Mouse (Mus musculus): ENCODE measurements around the gene Ggt6.

Ggt6 gene

DNA sequence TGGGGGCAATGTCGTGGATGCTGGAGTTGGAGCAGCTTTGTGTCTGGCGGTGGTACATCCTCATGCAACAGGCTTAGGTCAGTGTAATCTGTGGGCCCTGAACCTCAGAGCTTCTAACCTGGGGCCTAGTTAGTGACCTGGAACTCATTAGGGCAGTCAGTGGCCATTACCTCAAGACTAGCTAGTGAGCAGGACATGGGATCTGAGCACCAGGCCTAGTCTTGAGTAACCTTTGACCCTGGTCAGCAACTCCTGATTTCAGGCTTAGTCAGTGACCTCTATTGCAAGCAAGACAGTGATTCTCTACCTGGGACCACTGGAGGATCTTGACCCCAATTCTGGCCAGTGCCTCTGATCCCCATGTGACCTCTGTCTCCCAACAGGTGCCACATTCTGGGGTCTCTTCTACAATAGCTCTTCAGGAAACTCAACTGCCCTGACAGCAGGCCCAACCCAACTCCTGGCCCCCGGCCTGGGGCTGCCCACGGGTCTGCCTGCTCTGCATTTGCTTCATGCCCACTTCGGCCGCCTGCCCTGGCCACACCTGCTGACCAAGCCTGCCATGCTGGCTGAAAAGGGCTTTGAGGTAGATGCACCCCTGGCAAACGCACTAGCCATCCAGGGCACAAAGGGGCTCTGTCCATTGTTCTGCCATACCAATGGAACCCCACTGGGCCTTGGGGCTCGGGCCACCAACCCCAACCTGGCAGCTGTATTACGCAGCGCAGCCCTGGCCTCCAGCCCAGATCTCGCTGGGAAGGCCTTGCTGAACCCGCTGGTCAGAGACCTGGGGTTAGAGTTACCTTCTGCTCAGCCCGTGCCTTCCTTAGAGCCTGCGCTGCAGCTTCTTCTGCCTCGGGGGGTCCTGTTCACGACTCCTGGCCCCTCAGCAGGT is 1.7 kb downstream of the Ggt6 start:
- no peak for DNase-seq (ENCODE audit: low spot score in 2 of 2)

DNA sequence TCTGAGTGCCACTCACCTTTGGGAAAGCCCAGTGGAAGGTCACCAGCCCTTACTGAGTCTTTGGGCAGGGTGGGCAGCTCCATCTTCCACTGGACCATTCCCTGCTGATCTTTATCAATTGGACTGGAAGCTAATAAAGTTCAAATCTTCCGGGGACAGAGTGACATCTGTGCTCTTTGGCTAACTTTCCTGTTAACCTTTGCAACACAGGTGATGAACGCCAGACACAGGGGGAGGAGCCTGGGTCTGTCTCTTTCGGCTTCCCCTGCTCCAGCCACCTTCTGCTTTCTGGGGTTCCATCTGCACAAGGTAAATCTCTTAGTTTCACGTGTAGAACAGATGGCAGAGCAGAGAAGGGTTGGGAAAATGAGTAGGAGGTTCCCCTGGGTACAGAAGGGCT is 3.1 kb downstream of the Ggt6 start:
- no peak for DNase-seq (ENCODE audit: low spot score in 2 of 2)

DNA sequence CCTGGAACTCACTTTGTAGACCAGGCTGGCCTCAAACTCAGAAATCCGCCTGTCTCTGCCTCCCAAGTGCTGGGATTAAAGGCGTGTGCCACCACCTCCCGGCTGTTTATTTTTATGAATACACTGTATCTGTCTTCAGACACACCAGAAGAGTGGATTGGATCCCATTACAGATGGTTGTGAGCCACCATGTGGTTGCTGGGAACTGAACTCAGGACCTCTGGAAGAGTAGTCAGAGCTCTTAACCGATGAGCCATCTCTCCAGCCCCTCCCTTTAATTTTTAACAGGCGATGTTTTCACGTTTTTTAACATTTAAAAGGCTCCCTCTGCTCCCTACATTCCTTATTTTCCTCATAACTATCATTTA is 5.3 kb downstream of the Ggt6 start:
- DNase-seq (ENCODE audit: low spot score in 2 of 2): peak in 1 of 2 experiments; percentile 15

DNA sequence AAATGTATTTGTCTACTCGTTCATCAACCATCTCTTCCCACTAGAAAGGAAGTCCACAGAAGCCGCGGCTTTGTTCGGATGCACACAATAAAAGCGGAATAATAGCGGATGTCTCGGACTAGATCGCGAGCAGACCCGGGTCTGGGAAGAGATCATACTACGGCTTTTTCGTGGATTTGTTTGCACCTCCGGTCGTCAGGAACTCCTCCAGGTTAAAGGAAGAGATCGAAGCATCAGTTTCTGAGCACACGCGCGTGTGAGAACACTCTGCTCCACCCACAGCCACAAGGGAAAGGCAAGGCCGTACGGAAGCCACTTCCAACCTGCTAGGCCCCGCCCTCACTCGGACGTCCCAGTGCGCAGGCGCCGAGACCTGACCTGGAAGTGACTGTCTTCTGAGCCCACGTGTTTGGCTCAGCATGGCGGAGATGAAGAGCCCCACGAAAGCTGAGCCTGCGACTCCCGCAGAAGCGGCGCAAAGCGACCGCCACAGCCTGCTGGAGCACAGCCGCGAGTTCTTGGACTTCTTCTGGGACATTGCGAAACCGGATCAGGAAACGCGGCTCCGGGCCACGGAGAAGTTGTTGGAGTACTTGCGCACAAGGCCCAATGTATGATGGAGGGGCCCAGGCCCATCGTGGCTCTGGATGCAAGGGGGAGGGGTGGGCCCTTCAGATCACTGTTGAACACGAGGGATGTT is 5.8 kb downstream of the Ggt6 start, which contains the start of gene Mybbp1a:
Gene Mybbp1a (plus strand): TSS at position 391 of the 700 bp plus-strand sequence.
- peak; percentile 98 to 99 for DNase-seq (ENCODE audit: low spot score in 2 of 2)

DNA sequence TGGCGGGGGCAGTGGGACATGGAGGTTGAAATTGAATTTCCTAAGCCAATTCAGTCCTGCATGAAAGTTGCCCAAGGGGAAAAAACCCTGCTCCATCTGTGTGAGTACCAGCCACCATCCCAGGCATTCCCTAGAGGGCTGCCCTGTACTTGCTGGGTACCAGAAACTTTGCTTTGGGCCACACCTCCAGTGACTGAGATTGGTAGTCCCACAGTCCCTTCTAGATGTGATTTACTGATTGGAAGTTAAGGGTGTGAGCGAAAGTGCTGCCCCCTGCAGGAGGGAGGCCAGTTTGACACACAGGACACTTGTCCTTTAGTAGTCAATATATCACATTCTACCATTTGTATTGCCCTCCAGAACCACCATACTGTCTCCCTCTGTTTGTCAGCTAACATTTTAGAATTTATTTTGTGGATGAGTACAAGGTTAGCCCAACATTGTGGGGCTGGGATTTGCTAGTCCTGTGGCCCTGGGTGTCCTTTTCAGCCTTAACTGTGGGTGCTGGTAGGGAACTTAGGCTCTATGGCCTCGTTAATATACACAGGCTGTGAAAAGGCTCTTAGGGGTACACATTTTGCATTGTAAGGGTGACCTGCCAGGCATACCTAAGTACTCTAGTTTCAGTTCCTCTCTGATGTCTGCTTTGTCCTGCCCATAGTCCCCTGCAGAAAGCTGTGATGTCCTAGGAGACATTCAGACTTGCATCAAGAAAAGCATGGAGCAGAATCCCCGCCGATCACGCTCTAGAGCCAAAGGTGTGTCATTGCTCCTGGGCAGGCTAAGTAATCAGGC is 11.2 kb downstream of the Ggt6 start:
- no peak for DNase-seq (ENCODE audit: low spot score in 2 of 2)

DNA sequence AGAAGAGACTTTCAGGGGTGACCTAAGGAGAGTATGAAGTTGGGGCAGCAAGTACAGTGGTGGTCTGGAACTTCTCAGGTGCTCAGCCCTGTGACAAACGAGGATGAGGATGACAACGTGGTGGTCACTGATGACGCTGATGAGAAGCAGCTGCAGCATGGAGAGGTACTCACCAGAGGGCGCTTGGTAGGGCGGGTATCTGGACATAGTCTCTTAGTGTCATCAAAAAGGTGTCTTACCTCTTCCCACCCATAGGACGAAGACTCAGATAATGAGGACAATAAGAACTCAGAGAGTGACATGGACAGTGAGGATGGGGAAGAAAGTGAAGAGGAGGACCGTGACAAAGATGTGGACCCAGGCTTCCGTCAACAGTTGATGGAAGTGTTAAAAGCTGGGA is 12.1 kb downstream of the Ggt6 start:
- DNase-seq (ENCODE audit: low spot score in 2 of 2): no peak

DNA sequence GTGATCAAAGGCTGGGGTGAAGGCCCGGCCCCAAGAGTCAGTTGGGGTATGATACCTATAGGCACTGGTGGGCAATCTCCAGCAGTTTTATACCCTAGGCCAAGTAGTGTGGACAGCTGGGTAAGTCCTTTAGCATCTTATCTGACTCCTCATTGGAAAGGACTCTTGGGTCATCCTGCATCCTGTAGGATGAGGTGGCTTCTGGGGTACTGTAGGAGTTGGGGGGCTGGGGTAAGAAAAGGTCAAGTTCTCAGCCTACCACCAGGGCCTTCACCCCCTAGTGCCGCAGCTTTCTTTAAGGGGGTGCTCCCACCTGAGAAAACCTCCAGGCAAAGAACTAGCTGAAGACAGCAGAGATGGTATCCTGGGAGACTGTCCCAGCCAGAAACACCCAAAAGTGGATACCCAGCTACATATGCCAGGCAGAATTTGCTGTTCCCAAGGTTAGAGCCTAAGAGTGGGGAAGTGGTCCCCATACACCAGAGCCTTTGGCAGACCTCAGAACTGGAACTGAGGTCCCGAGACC is 16.9 kb downstream of the Ggt6 start:
- DNase-seq (ENCODE audit: low spot score in 2 of 2): no peak

DNA sequence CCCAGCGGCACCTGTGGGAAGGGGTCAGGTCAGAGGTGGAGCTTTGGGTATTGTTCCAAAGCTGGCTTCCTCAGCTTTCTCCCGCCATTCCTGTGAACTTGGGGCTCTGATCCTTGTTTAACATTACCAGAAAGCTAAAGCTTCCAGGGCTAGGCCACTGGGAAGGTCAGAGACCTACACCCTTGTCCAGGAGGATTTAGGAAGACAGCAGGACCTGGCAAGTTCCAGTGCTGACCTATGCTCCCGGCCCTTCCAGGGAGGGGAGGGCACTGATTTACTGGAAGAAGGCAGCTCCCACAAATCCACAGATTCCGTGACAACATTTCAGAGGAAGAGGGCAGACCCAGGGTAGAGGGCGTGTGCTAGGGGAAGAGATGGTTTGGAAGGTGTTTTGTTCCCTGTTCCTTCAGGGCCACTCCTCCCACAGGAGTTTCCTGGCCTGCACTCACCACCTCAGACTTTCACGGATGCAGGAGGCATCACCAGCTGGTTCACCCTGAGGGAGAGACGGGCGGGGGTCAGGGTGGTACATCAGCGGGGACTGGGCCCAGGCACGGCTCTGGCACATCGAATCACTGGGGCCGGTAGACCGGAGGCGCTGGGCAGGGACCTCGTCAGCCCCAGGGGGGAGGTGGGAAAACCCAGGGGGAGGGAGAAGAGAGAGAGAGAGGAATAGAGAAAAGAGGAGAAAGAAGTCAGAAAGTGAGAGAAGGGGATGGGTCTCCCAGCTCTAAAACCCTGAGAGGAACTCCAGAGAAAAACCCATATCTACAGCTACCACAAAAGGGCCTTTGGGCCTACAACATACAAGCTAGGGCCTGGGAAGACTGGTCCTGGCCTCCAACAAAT is 18.0 kb downstream of the Ggt6 start:
- DNase-seq (ENCODE audit: low spot score in 2 of 2): no peak

DNA sequence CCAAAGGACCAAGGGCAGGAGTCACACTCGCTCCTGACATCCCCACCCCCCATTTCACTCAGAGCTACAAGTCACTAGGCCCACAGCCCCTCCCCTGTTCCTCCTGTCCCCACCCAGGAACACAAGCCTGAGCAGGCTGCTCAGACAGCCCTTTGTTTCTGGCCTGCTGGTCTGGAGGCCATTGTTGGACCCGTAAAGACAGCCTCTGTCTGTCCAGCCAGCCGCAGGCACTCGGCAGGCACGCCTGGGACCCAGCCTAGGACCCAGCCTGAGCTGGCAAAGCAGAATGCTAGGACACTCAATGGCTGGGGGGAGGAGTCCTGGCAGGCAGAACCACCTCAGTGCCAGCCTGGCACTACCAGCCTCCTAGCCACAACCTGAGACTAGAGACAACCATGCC is 20.4 kb downstream of the Ggt6 start:
- no peak for DNase-seq (ENCODE audit: low spot score in 2 of 2)

DNA sequence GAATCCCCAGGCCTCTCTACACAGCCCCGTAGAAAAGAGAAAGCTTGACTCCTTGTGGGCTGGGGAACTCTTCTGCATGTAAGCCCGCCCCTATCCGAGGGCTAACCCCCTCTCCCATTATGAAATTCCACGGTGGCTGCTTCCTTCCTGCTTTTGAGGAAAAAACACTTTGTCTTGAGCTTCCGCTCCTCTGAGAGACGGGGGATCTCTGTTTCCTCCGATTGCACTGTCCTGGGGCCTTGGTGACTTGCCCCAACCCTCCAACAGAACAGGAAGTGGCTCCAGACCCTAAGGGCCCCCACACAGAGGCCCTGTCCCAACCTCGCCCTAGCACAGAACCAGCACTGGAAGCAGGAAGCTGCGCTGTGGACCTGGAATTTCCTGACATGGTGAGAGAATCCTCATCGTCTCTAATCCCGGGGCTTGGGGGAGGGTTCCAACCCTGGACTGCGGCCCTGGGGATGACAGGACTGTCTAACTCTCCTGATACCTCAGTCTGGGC is 22.7 kb downstream of the Ggt6 start:
- DNase-seq (ENCODE audit: low spot score in 2 of 2): no peak

DNA sequence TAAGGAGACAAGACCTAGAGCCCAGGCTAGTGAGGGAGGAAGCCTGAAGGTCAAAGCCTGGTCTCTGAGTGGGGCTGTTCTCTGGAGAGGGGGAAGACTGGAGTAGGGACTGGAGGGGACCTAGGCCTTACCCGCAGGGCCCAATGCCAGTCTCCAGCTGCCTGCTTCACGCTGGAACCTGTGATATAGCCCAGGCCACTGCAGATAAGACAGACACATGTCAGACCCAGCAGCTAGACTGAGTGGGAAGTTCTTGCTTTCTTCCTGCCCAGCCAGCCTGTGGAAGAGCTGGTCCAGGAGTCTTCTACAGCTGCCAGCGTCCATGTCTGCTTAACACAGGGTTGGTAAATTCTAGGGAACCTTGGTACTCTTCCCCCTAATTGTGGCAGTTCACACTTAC is 23.2 kb downstream of the Ggt6 start:
- DNase-seq (ENCODE audit: low spot score in 2 of 2): no peak

DNA sequence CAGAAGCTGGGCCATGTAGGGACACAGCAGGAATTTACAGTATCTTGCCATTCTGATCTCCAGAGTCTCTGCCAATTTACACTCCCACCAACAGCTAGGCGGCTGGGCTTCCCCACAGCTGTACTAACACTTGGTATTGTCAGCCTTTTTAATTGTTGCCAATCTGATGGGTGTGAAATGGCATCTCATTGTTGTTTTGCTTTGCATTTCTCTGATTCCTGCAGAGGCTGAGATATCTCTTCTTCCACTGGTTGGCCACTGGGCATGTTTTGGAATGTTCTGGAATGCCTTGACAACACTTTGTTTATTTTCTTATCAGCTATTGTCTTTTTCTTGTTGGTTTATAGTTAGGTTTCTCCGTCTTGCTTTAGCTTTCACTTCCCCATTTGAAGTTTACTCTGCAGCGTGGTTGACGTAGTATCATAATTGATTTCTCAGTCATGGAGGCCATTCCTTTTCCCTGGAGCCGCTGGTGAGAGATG is 26.2 kb downstream of the Ggt6 start:
- DNase-seq (ENCODE audit: low spot score in 2 of 2): no peak

DNA sequence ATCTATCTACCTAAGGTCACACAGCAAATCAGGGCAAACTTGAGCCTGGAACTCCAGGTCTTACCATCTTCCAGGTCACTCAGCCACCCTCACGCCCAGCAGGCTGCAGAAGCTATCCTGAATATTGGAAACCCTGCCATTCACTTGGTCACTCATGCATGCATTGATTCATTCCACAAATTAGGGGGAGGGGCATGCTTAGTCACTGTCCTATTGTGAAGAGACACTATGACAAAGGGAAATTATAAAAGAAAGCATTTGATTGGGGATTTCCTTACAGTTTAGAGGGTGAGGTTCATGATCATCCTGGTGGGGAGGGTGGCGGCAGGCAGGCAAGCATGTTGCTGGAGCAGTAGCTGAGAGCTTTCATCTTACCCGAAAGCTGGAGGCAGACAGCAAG is 29.5 kb downstream of the Ggt6 start:
- no peak for DNase-seq (ENCODE audit: low spot score in 2 of 2)

DNA sequence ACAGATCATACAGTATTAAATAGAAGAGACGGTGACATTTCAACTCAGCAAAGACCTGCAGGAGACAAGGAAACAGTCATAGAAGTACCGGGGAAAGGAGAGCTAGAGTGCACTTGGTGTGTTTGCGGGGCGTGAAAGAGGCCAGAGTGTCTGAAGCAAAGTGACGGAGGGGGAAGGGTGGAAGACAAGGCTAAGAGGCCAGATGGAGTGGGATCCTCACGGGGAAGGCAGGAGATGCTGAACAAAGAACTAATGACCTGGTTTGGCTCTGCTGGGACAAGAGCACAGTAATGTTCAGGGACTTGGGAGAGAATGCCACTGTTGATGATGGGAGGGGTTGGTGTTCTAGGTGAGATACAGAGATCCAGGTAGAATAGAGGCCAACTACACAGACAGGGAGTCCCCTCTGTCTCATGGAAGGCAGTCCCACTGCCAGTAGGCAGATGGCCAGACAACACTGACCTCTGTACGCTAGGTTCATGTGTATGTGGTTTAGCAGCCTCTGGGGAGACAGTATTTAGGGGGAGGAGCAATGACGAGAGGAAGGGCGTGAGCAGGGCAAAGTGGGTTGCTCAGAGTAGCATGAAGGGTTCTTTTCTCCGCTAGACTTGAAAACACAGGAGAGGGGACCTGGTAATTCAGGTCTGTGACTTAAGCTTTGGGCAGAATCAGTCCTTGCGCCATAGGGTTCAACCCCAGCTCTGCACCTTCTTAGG is 30.8 kb downstream of the Ggt6 start:
- DNase-seq (ENCODE audit: low spot score in 2 of 2): no peak

DNA sequence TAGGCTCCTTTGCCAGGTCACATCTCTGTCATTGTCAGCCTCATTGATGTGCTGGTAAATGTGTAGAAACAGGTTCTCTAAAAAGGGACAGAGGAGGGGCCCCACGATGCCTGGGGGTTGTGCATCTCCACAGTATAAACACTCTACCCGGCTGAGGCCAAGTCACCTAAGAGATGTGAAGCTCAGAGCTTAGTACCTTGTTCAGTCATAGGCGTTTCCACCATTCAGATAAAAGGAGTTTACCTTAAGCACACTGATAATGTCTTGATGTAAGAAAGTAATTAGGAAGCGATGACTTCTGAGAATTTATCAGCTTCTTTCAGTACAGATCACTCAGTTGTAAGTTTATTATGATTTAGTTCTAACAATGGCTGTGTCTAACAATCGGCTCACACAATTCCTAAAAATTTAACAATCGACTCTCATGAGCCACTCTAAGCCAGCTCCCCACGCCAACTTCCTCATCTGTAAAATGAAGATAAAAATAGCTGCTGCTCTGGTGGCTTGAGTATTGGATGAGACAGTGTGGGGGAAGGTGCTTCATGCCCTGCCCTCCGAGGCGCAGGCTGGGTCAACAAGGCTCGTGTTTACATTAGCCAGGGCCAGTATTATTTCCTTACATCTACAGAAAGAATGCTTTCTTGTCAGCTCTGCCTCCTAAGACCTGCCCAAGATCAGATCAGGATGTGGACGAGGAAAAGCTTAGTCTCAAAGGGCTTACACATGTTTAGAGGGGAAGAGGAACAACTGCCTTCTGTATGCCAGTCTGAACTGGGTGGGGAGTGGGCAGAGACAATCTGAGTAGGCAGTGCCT is 31.6 kb downstream of the Ggt6 start:
- no peak for DNase-seq (ENCODE audit: low spot score in 2 of 2)

DNA sequence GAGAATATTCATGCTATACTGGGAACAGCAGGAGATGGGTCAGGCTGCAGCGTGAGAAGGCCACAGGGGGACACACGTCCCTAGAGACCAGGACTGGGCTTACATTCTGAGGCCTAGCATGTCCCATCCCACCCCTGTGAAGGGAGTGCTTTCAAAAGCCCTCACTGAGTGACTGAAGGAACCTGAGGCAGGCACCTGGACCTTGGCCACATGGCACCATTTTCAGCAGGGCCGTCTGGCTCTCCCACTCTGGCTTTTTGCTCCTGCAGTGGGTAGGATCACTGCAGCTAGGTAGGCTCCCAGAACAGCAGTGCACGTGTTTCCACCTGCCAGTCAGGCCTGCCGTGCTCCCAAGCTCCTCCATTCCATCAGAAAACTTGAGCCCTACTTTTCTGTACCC is 33.2 kb downstream of the Ggt6 start:
- no peak for DNase-seq (ENCODE audit: low spot score in 2 of 2)

DNA sequence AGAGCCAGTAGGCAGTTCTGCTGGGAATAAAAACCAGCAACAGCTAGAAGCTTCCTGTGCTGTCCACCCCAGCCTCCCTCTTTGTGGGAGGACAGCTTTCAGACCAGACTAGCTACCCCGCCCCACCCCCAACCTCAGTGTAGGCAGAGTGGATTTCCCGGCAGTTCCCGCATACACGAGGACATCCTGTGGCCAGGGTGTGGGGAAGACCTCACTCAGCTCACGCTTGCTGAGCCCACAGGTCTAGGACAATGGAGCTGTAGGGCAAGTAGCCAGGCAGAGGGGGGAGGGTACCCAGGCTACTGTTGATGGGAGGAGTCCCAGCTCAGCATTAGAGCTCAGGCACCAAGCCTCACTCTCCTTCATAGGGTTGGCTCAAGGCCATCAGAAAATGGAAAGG is 33.9 kb downstream of the Ggt6 start:
- DNase-seq (ENCODE audit: low spot score in 2 of 2): peak; percentile 45 to 67

DNA sequence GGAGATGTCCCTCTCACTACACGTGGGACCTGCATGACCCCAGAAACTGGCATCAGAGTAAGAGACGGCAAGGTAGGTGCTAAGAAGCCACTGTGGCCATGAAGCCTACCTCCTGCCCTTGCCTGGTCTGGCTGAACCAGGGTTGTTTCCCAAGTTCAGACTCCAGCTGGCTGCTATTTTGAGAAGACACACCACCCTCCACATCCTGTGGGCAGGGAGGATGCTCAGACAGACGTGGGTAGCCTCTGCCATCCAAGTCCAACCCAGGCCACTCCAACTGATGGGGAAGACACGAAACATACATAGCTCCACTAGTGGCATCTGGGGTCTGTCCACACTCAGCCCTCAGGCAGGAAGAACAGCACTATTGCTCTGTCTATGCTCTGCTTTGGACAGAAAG is 34.7 kb downstream of the Ggt6 start:
- DNase-seq (ENCODE audit: low spot score in 2 of 2): no peak

DNA sequence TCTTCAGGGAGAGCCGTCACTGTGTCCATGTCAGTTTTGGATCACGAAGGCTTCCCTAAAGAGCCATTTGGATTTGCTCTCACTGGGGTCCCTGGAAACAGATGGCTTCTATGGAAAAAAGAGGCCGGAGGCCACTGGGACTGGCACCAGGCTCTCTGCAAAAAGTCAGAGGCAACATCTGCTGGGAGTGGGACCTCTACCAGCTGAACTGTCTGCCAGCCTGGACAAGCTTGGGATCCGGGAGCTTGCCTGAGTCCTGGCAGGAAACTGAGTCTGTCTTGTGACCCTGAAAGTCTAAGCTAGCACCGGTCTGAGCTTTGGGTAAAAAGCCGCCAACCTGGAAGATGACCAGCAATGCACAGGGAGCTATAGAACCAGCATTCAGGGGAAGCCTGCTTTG is 36.1 kb downstream of the Ggt6 start:
- no peak for DNase-seq (ENCODE audit: low spot score in 2 of 2)
